Comparison of ENCODE assay signal across 31 mouse cellular contexts in genomic region chr14:74697432-74697831, GRCm38 (mm10). TPM values are rescaled to one million over a fixed set of nuclear protein-coding genes. Genes with fewer than 3 reads are reported as not detected.
"Had no signal": no experiment of that assay in that cellular context is flagged by ENCODE, and none has a peak within 500 bp of the region (broad histone marks: within the 10 kb centered on the region; RNA-seq: fewer than 3 reads in every experiment).

No protein-coding gene starts in this region.

- H3K9ac ChIP-seq: limb, embryonic 12.5 days; limb, embryonic 13.5 days; limb, embryonic 15.5 days; liver, embryonic 12.5 days; liver, embryonic 13.5 days; liver, embryonic 14.5 days; liver, embryonic 15.5 days; liver, postnatal 0 days; lung, embryonic 14.5 days; lung, embryonic 15.5 days; midbrain, embryonic 12.5 days; neural tube, embryonic 12.5 days; neural tube, embryonic 13.5 days had no signal

- H3K4me1 ChIP-seq: liver, embryonic 15.5 days; lung, embryonic 15.5 days; midbrain, embryonic 10.5 days; midbrain, embryonic 12.5 days; neural tube, embryonic 12.5 days had no signal

- ATAC-seq: liver, embryonic 12.5 days; liver, postnatal 0 days; lung, postnatal 0 days had no signal

- DNase-seq: left cerebral cortex, postnatal 4 days; liver; liver, embryonic 13.5 days; liver, postnatal 0 days; lung, adult 18-20 months; lung, adult 2 months; lung, embryonic 14.5 days; lung, postnatal 10 days; lung, postnatal 14 days; lung, postnatal 36 days; lung, postnatal 4 days had no signal

- H3K36me3 ChIP-seq: limb, embryonic 10.5 days; limb, embryonic 12.5 days; limb, embryonic 13.5 days; limb, embryonic 15.5 days; liver, embryonic 12.5 days; liver, embryonic 13.5 days; liver, embryonic 15.5 days; lung, embryonic 15.5 days; midbrain, embryonic 10.5 days; midbrain, embryonic 12.5 days; neural tube, embryonic 12.5 days; neural tube, embryonic 13.5 days had no signal

- H3K27me3 ChIP-seq: limb, embryonic 12.5 days; limb, embryonic 13.5 days; limb, embryonic 15.5 days; liver, embryonic 12.5 days; liver, embryonic 13.5 days; liver, embryonic 15.5 days; lung, embryonic 15.5 days; megakaryocyte, embryonic 14.5 days; midbrain, embryonic 12.5 days; neural tube, embryonic 12.5 days; neural tube, embryonic 13.5 days had no signal

- H3K4me3 ChIP-seq: left cerebral cortex, adult 2 months; limb, embryonic 10.5 days; limb, embryonic 12.5 days; limb, embryonic 13.5 days; limb, embryonic 15.5 days; liver, embryonic 12.5 days; liver, embryonic 13.5 days; liver, embryonic 15.5 days; lung, embryonic 15.5 days; megakaryocyte, embryonic 14.5 days; midbrain, embryonic 10.5 days; midbrain, embryonic 12.5 days; myocyte; neural tube, embryonic 12.5 days; neural tube, embryonic 13.5 days had no signal

- H3K27ac ChIP-seq: left cerebral cortex, adult 2 months; limb, embryonic 10.5 days; limb, embryonic 12.5 days; limb, embryonic 13.5 days; limb, embryonic 15.5 days; liver, embryonic 12.5 days; liver, embryonic 13.5 days; liver, embryonic 14.5 days; liver, embryonic 15.5 days; lung, embryonic 15.5 days; macrophage; midbrain, embryonic 10.5 days; midbrain, embryonic 12.5 days; neural tube, embryonic 12.5 days; neural tube, embryonic 13.5 days had no signal

- H3K9me3 ChIP-seq: limb, embryonic 10.5 days; limb, embryonic 12.5 days; limb, embryonic 13.5 days; limb, embryonic 15.5 days; liver, embryonic 12.5 days; liver, embryonic 13.5 days; liver, embryonic 15.5 days; lung, embryonic 15.5 days; megakaryocyte, embryonic 14.5 days; midbrain, embryonic 10.5 days; midbrain, embryonic 12.5 days; neural tube, embryonic 12.5 days; neural tube, embryonic 13.5 days had no signal

- H3K4me2 ChIP-seq: limb, embryonic 12.5 days; limb, embryonic 13.5 days; limb, embryonic 15.5 days; liver, embryonic 11.5 days; liver, embryonic 12.5 days; liver, embryonic 13.5 days; liver, embryonic 15.5 days; lung, embryonic 14.5 days; lung, embryonic 15.5 days; midbrain, embryonic 12.5 days; neural tube, embryonic 12.5 days; neural tube, embryonic 13.5 days had no signal

RNA-seq across cellular contexts. Expression of gene Htr2a, which starts 56.8 kb away (rescaled TPM):
- total RNA-seq: monocyte, adult 5-6 weeks had no signal
- polyA plus RNA-seq: liver, adult 2 months; myocyte had no signal
